Mouse (Mus musculus) midbrain, postnatal 0 days (tissue): ENCODE data around the gene Ist1. TPM values are rescaled to one million over a fixed set of nuclear protein-coding genes. Genes with fewer than 3 reads are reported as not detected.

ENCODE experiments used
- ATAC-seq: fragments of 200-750 bp; cut with Nextera tagmentation; 2 replicates; pipeline ENCODE4 v1.8.0; 2017; ENCODE audit warnings: moderate number of reproducible peaks, mild to moderate bottlenecking, moderate TSS enrichment, moderate library complexity; ENCODE audit not compliant: low FRiP score
- DNase-seq: peaks from one replicate; pipeline ENCODE4 v3.0.0-alpha.2; 2015; ENCODE audit warnings: low spot score
- H3K27ac ChIP-seq: fragments of 300-500 bp; sonication (generic); 2 replicates; pipeline ENCODE4 v1.5.1; 2014; ENCODE audit warnings: low read depth, mild to moderate bottlenecking, low read length, mixed read lengths
- H3K27me3 ChIP-seq: fragments of 300-500 bp; sonication (generic); 2 replicates; pipeline ENCODE4 v1.6.1; 2014; ENCODE audit warnings: low read length, control low read depth, mixed read lengths; ENCODE audit not compliant: insufficient read depth
- H3K36me3 ChIP-seq: fragments of 300-500 bp; sonication (generic); 2 replicates; pipeline ENCODE4 v1.6.1; 2014; ENCODE audit warnings: low read length, control low read depth, mixed read lengths; ENCODE audit not compliant: insufficient read depth
- H3K4me1 ChIP-seq: fragments of 300-500 bp; sonication (generic); 2 replicates; pipeline ENCODE4 v1.6.1; 2014; ENCODE audit warnings: mild to moderate bottlenecking, control low read depth, antibody characterized with exemption, low read length, mixed read lengths; ENCODE audit not compliant: insufficient read depth
- H3K4me2 ChIP-seq: fragments of 300-500 bp; sonication (generic); 2 replicates; pipeline ENCODE4 v1.6.1; 2014; ENCODE audit warnings: low read depth, mild to moderate bottlenecking, low read length, mixed read lengths; ENCODE audit not compliant: poor library complexity, severe bottlenecking
- H3K4me3 ChIP-seq: fragments of 300-500 bp; sonication (generic); 2 replicates; pipeline ENCODE4 v1.5.1; 2014; ENCODE audit warnings: low read depth, mild to moderate bottlenecking, low read length, moderate library complexity
- H3K9ac ChIP-seq: fragments of 300-500 bp; sonication (generic); replicated peaks from 2 replicates; pipeline ENCODE4 v1.6.1; 2014; ENCODE audit warnings: mild to moderate bottlenecking, low read length, moderate library complexity, mixed read lengths; ENCODE audit not compliant: poor library complexity, severe bottlenecking
- H3K9me3 ChIP-seq: fragments of 300-500 bp; sonication (generic); 2 replicates; pipeline ENCODE4 v1.6.1; 2016; ENCODE audit warnings: low read length, control low read depth
- CTCF ChIP-seq: IDR thresholded peaks from 2 replicates; pipeline ENCODE4 v1.5.1; 2016; ENCODE audit warnings: antibody characterized with exemption, mild to moderate bottlenecking
- WGBS: fragments of 180-500 bp; shearing (Covaris S2); extraction: QIAGEN DNeasy Blood & Tissue Kit; methylation state at CpG from one replicate; pipeline ENCODE4 v1.1.7; 2014; 5-methylcytosine and 5-hydroxymethylcytosine counted together
- polyA plus RNA-seq: library from polyadenylated mRNA; unstranded; fragments of >200 nt; fragmentation: Nextera tagmentation; extraction: Ambion mirVana; gene quantifications from 2 replicates; pipeline ENCODE4 v1.2.1, GENCODE M21; 2015
- total RNA-seq: library from RNA; depleted of rRNA; stranded (reverse); fragments of >200 nt; gene quantifications from 2 replicates; pipeline ENCODE4 v1.2.3, GENCODE M21; 2014; rRNA removed

The Ist1 gene
- 96.1 and 107 TPM in 2 replicates for total RNA-seq
- polyA plus RNA-seq: 109 and 110 TPM in 2 replicates

GRCm38 (mm10) chr8:109693146-109693900 lies at the start of gene Ist1:
Ist1 (minus strand) TSS chr8:109693260.
- Histone ChIP-seq H3K4me1 (peaks cover 19% of the 10 kb centered on the region), H3K9me3 (no peaks in the 10 kb centered on the region), H3K27ac (peak within 1 kb of the TSS; percentile 81), H3K4me2 (peak within 1 kb of the TSS; percentile 64), H3K9ac (peak within 1 kb of the TSS; percentile 93), H3K4me3 (peak within 1 kb of the TSS; percentile 88), H3K36me3 (no peaks in the 10 kb centered on the region), H3K27me3 (no peaks in the 10 kb centered on the region)
- TF ChIP-seq CTCF: no peak
- WGBS: under 1% methylated on average over 57 of the region's 57 CpGs
- ATAC-seq (peak; percentile 99), DNase-seq (peak; percentile 100)

GRCm38 (mm10) chr8:109738049-109738380 lies 45.0 kb upstream of the Ist1 start:
- no peaks in the 10 kb centered on the region for H3K9me3 ChIP-seq
- whole genome bisulfite sequencing: 91% methylated on average over 1 of the region's 1 CpGs
- no peak overlapping the region for H3K27ac ChIP-seq
- no peaks in the 10 kb centered on the region for H3K27me3 ChIP-seq
- DNase-seq (no peak), ATAC-seq (no peak)
- H3K4me2 ChIP-seq: peak overlapping the region; percentile 89
- H3K9ac ChIP-seq: no peak overlapping the region
- H3K4me3 ChIP-seq: peak overlapping the region; percentile 95
- no peak for TF ChIP-seq CTCF
- peaks cover 15% of the 10 kb centered on the region for H3K36me3 ChIP-seq
- H3K4me1 ChIP-seq: peaks cover 9% of the 10 kb centered on the region; the same call in 1 of the 2 replicates

- peaks cover 9% of the 10 kb centered on the region; the same call in 1 of the 2 replicates for H3K4me1 ChIP-seq
- H3K9me3 ChIP-seq: no peaks in the 10 kb centered on the region
- H3K9ac ChIP-seq: peak within 1 kb of the TSS; percentile 94
- peak within 1 kb of the TSS; percentile 59 for H3K27ac ChIP-seq
- peak; percentile 88 for DNase-seq
- H3K36me3 ChIP-seq: peaks cover 21% of the 10 kb centered on the region
- H3K27me3 ChIP-seq: no peaks in the 10 kb centered on the region
- WGBS: 2% methylated on average over 40 of the region's 59 CpGs
- ATAC-seq: peak; percentile 86
- peak within 1 kb of the TSS; percentile 89 for H3K4me2 ChIP-seq
- H3K4me3 ChIP-seq: peak within 1 kb of the TSS; percentile 95
- peak; percentile 75 for TF ChIP-seq CTCF
Observed at GRCm38 (mm10) chr8:109737237-109738048, 44.4 kb upstream of the Ist1 start, which contains the start of gene Atxn1l. Atxn1l (minus strand) TSS chr8:109737739.

- WGBS: 4% methylated on average over 8 of the region's 8 CpGs
- ATAC-seq (no peak; the same call in 1 of the 2 replicates), DNase-seq (no peak)
- H3K4me2 ChIP-seq: peak overlapping the region; percentile 89
- peak overlapping the region; percentile 59; the same call in 1 of the 2 replicates for H3K27ac ChIP-seq
- peaks cover 9% of the 10 kb centered on the region; the same call in 1 of the 2 replicates for H3K4me1 ChIP-seq
- H3K4me3 ChIP-seq: peak overlapping the region; percentile 95
- H3K36me3 ChIP-seq: peaks cover 27% of the 10 kb centered on the region
- TF ChIP-seq CTCF: no peak
- no peaks in the 10 kb centered on the region for H3K9me3 ChIP-seq
- no peaks in the 10 kb centered on the region for H3K27me3 ChIP-seq
- H3K9ac ChIP-seq: peak overlapping the region; percentile 94
Observed at GRCm38 (mm10) chr8:109736819-109737218, 43.8 kb upstream of the Ist1 start.

- Histone ChIP-seq H3K9ac (no peak overlapping the region), H3K27me3 (no peaks in the 10 kb centered on the region), H3K36me3 (peaks cover 46% of the 10 kb centered on the region), H3K4me1 (peaks cover 9% of the 10 kb centered on the region; the same call in 1 of the 2 replicates), H3K27ac (no peak overlapping the region), H3K4me2 (no peak overlapping the region), H3K9me3 (no peaks in the 10 kb centered on the region), H3K4me3 (no peak overlapping the region)
- DNase-seq (no peak), ATAC-seq (no peak)
- 89% methylated on average over 3 of the region's 3 CpGs for WGBS
- TF ChIP-seq CTCF: no peak
Observed at GRCm38 (mm10) chr8:109734018-109734417, 41.0 kb upstream of the Ist1 start.
